Mouse (Mus musculus) duodenum, adult 2 months (tissue): Measurements from ENCODE around the gene Zfp563. TPM values are rescaled to one million over a fixed set of nuclear protein-coding genes. Genes with fewer than 3 reads are reported as not detected.

Source experiments
- polyA plus RNA-seq: library from polyadenylated mRNA; depleted of rRNA; stranded (reverse); fragments of >200 nt; gene quantifications from 2 replicates; pipeline ENCODE4 v1.2.3, GENCODE M21; 2012; ENCODE audit warnings: low replicate concordance; rRNA removed

The Zfp563 gene
- polyA plus RNA-seq, result 0.26 and 0.46 TPM in 2 replicates

GRCm38 (mm10) chr17:33089220-33089949, at the start of gene Zfp563:
TSS of gene Zfp563 (plus strand) at chr17:33089310.

GRCm38 (mm10) chr17:33067958-33068357, 21.2 kb upstream of the Zfp563 start, which contains the start of gene 4921501E09Rik:
TSS of gene 4921501E09Rik (minus strand) at chr17:33068058.

GRCm38 (mm10) chr17:33139261-33139820, 50.2 kb downstream of the Zfp563 start, which contains the start of gene Morc2b:
TSS of gene Morc2b (minus strand) at chr17:33139683.

Other genes with a start within 250 kb of the Zfp563 start
- gene Zfp870, start 197.7 kb upstream of the Zfp563 start, polyA plus RNA-seq, result 0.14 and 0.19 TPM in 2 replicates
- 359 and 1,122 TPM in 2 replicates for gene Cyp4f14, start 172.0 kb upstream of the Zfp563 start, polyA plus RNA-seq
- gene Cyp4f13, start 141.9 kb upstream of the Zfp563 start, polyA plus RNA-seq, result 85.5 and 132 TPM in 2 replicates
- 0.12 and 0.14 TPM in 2 replicates for gene Zfp472, start 123.5 kb upstream of the Zfp563 start, polyA plus RNA-seq
- gene Zfp952, start 96.2 kb upstream of the Zfp563 start, polyA plus RNA-seq, result 0.45 and 0.47 TPM in 2 replicates
- gene Zfp763, start 55.9 kb upstream of the Zfp563 start, polyA plus RNA-seq, result 0.02 TPM in 1 of 2 replicates, not detected in the other
- gene 4921501E09Rik, start 21.3 kb upstream of the Zfp563 start, polyA plus RNA-seq, result not detected in 2 replicates
- gene Morc2b, start 50.4 kb downstream of the Zfp563 start, polyA plus RNA-seq, result not detected in 2 replicates
- not detected in 2 replicates for gene Olfr55, start 79.1 kb downstream of the Zfp563 start, polyA plus RNA-seq
- not detected in 2 replicates for gene Olfr239, start 102.0 kb downstream of the Zfp563 start, polyA plus RNA-seq
- gene Olfr1564, start 132.4 kb downstream of the Zfp563 start, polyA plus RNA-seq, result not detected in 2 replicates
- 0.06 and 0.11 TPM in 2 replicates for gene Zfp955a, start 165.8 kb downstream of the Zfp563 start, polyA plus RNA-seq
- not detected in 2 replicates for gene Olfr63, start 175.4 kb downstream of the Zfp563 start, polyA plus RNA-seq
- gene Zfp955b, start 200.2 kb downstream of the Zfp563 start, polyA plus RNA-seq, result 0.31 and 0.41 TPM in 2 replicates